Mouse (Mus musculus) retina, postnatal 7 days (tissue): ENCODE data around the gene Ctnna2.
A peak's percentile ranks its signal among the peaks of the same experiment; 100 is the strongest.

Source experiments
- DNase-seq: peaks from one replicate; pipeline ENCODE4 v3.0.0-alpha.2; 2012; ENCODE audit warnings: low read depth, low spot score

The Ctnna2 gene

DNA sequence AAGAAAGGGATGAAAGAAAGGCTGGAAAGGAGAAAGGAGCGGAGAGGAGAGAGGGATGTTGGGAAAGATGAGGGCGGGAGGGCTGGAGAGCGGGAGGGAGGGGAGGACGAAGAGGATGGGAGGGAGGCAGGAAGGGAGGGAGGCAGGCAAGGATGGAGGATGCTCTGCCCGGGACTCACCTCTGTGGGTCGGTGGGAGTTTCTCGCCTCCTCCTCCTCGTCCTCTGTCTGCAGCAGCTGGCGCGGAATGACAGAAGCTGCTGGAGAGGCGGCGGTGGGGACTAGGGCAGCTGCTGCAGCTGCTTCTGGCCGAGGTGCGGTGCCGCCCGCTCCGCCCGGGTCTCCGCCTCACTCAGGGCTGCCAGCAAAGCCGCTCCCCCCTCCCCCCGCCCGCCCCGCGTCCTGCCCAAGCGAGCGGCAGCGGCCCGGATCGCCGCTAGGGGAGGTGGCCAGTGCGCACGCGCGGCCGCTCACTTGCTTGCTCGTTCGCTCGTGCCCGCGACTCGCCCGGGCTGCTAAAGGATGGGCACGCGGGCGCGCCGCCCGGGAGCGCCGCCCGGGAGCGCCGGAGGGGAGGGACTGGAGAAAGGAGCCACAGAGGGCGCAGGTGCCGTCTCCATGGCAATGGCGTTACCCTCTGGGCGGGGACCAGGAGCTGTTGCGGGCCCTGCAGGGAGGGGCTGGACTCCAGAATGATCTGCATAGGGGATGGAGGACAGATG lies at the start of gene Ctnna2:
Gene Ctnna2 (minus strand): TSS at position 459 of the 721 bp plus-strand sequence.
- DNase-seq, result peak; percentile 95

DNA sequence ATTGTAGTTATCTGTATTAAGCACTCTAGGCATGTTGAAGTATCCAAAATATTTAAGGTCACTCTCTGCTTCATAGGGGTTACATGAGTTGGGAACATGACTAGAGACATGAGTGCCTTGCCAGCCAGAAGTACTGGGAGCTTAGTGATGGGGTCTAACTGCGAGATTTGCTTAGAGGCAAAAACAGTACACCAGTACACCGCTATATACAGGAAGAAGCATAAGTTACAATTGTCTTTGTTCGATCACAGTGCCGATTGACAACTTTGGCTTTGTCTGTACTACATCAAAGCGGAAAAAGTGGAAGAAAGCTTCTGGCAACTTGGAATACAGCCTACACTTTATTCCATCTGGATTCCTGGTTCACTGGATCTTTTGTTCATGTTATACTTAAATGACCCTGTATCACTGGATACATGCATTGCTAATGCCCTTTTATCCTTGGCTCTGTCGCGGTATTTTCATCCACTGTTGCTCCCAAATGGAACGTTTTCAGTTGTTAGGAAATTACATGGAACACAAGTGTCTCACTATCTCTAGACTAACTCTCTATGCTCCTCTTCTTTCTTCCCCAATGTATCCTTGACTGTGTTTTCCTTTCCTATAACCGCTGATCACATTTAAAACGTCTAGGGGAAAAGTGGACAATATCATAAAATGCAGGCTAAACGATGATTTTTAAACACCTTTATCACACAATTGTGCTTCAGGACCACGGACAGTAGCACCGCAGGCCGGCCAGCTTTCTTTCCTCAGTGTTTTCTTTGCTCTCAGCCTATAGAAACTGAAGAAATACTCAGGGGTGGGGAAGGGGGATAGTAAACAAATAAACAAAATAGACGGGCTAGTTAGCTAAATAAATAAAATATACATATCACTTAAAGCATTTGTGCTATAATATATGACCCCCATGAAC lies 896 bp upstream of the Ctnna2 start:
- DNase-seq, result no peak

DNA sequence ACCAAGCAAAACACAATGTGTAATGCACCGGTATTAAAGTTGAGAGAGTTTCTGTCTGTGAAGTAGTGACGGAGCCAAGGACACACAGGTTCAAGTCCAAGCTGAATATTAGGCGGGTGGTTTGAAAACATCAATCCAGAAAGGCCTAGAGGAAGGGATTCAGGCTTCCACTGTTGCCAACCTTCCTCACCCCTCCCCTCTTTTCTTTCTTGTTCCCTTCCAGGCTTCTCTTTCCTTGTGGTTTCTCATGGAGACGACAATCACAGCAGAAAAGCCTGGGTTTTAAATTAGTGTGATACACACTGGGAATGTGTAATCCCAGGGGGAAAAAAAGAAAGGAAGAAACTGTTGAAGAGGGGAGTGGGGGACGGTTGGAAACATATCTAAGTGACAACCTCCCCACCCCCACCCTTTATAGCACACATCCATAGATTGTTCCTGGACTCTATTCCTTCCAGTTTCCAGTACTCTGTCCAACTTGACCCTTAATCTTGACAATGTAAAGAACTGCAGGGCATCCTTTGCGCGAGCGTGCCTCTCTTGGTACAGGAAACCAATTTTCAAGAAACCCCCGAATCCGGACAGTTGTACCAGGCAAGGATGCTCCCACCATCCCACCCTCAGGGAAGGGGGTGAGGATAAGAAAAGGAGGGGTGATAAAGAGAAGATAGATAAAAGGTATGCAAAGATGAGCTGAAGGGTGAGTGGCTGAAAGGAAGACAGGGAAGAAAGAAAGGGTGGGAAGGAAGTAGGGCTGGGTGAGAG lies 841 bp downstream of the Ctnna2 start:
- DNase-seq, result no peak

DNA sequence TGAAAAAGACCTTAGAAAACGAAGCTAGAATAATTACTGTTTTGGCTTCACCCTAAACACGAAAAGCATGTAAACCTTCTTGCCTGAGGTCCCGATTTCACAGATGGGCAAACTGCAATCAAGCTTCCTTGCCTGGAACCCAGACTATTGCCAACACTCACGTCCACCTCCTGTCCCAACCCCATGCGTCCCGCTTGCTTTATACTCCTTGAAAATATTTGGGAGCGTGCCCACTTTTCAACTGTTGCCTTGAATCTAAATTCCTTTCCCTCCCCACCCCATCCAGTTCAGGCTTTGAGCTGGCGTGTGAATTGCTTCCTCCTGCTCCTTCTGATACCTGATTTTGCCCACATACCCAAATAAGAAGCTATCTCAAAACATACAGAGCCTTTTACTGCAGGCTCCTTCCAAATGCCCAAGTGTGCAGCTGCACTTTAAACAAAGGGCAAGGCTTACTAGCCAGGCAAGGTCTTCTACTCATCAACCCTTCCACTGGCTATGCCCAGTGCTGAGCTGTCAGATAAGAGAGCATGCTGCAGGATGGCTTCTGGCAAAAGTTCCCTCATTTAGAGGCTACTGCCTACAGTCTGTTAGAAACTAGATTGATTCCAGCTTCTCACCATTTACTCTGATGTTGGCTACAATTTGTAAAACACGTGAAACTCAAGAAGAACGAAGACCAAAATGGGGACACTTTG lies 8.8 kb downstream of the Ctnna2 start:
- DNase-seq, result no peak

DNA sequence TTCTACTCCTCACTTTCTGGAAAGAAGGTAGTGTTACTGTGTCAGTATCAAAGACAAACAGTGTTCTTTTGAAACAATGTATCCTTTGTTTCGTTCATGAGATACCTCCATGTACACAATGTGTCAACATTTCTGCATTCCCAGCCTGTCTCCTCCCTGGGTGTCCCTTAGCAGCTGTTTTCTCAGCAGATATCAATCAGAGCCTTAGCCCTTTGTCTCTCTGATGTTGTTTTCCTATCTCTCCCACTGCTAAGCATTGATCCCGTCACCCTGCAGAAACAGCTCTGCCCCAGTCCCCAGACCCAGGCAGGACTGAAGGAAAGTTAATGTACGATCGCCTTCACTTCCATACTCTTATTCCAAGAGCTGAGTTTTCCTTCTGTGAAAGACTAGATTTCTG lies 9.7 kb downstream of the Ctnna2 start:
- no peak for DNase-seq

DNA sequence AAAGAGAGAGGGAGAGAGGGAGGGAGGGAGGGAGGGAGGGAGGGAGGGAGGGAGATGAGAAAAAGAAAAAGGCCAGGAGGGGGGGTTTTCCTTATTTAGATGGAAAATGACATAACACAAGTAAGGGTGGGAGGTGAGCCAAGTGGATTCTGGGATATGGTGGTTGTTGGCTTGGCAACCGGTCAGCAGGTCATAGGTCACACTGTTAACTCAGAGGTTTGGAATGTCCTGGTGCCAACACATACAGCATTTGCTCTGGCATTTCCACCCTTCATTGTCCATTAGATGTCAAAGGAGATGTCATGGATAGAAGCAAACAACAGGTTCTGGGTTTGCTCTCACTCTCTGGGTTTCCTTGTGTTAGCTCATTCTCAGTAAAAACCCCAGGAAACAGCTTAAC lies 17.5 kb downstream of the Ctnna2 start:
- no peak for DNase-seq

DNA sequence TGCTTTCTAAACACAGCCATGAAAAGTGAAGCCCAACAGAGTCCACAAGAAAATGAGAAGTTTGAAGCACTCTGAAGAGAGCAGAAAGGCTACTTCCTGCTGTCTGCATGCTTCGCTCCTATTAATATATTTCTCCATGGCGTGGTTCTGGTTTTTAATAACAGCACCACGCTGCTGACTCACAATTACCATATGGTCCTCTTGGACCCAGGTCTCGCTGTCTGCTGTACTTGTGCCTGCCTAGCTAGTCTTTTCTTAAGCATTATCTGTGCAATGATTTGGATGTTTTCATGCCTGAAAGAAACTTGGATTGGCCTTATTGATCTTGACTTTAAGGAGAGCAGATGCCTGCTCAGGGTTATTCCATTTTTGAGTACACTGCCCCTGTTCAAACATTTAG lies 28.2 kb downstream of the Ctnna2 start:
- no peak for DNase-seq

DNA sequence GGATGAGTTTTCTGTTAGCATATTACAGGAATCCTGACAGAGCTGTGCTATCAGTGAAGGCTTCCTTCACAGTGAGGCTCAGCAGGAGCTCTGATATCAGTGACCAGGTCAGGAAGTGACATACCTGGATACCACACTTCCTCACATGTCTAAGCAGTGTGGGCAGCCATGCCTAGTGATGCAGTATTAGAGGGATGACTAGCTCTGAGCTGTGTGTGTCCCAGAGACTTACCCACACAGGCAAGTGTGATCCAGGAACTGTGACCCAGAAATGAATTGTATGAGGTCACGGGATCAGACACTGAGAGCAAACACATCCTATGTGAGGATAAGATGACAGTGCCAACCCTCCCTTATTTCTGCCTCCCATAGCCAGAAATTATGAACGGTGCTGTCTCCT lies 28.8 kb downstream of the Ctnna2 start:
- no peak for DNase-seq

DNA sequence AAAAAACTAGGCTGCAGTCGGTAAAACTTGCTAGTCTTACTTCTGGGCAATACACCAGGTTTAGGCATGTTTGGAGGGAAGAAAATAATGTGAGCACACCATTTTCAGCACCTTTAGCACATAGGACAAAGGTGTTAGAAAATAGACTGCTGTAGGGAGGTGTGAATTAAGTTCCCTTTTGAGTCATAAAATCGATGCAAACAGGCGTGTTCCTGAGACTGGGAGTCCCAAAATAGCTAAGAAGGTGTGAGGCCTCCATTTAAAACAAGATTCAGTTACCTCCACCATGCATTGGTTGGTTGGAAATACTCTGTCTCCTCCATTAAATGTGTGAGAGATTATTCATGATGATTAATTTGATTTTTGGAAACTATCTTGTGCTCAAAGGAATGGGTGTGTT lies 50.1 kb downstream of the Ctnna2 start:
- no peak for DNase-seq

DNA sequence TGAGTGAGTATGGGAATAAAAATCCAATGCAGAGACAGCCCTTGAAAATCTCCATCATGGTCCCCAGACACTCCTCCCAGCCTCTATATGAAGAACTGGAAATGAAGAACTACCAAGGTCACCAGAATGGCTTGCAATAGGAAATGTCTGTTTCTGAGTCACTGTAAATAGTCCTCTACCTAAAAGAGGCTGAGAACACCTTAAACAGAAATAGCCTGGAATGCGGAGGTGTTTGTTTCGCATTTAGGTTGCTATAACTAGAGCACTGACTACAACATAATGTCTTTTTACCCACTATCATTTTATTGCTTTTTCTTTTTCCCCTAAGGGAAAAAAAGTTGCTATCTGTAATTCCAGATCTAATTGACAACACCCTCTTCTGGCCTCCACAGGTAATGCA lies 106.3 kb downstream of the Ctnna2 start:
- no peak for DNase-seq

DNA sequence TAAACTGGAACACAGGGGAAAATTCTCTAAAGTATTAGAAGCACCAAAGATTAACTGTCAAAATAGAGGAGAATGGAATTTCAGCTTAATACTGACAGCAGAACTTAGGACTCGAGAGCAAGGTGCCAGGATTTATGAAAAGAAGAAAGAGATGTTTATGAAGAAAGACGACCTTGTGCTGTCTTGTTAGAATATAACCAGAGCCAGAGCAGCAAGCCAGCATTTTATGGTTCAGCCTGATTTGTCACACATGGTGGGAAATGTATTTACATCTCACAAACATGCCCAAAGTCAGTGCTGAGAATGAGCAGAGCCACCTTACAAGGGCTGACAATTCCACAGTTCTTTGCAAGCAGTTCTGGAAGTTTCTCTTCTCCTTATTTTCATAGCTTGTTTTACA lies 110.2 kb downstream of the Ctnna2 start:
- no peak for DNase-seq

DNA sequence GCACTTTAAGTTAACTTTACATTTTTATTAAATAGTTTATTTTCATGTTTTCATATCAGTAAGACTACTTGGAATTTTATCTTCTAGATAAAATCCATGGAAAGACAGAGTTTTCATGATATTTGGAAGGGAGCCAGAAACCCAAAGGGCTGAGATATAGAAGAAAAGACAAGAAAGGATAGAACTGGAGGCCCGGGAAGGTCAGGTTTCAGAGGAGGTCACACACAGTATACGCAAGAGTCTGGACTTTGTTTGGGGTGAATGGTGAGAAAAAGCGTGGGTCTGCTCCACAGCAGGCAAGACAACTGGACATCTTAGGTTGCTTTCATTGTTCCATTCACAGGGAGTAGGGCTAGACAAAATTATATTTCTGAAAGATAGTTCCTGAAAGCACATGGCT lies 111.4 kb downstream of the Ctnna2 start:
- DNase-seq, result no peak

DNA sequence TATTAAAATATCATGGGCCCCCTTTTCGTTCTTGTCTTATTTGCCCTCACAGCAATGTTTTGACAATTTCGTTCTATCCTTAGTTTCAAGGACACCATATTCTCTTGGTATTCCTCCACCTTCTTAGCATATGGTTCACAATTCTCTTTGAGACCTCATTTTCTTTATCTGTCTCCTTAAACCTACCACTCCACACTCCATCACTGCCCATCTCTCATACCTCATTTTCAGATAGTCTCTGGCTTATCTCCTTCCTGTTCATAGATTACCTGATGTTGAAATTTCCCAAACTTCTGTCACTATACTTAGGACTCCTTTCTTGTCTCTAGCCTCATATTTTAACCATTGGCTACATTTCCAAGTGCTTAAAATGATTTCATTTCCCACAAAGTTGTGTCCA lies 116.1 kb downstream of the Ctnna2 start:
- DNase-seq, result no peak

DNA sequence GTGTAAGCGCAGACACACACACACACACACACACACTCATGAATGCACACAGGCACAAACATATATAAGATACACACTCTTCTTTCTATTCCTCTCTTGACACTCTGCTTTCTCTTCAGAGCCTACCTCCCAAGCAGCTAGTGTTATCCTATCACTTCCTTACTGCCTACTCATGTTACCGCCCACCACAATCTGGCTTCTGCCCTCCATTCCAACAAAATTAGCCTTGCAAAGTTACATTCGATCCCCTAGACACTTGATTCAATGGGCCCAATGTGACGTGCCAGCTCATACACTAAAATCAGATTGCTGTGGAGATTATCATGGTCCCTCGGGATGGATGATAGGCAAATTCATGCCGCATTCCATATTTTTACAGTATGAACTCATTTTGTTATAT lies 116.7 kb downstream of the Ctnna2 start:
- DNase-seq, result no peak

DNA sequence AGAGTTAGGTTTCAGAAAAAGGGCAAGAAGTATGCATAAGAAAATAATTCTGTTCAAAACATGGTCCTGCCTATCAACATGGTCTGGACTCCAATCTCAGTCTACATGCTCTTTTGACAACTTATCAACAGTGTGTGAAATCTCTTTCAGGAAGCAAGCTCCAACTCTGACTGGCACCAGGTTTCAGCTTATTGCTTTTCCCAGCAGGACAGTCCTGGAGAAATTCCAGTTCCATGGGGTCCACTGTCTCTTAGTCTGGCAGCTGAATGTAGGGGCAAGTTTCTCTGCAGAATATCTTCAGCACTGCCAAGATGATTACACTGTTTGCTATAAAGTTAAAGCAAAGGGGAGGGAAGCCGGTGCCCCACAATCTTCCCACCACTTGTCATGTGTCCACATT lies 130.1 kb downstream of the Ctnna2 start:
- no peak for DNase-seq

DNA sequence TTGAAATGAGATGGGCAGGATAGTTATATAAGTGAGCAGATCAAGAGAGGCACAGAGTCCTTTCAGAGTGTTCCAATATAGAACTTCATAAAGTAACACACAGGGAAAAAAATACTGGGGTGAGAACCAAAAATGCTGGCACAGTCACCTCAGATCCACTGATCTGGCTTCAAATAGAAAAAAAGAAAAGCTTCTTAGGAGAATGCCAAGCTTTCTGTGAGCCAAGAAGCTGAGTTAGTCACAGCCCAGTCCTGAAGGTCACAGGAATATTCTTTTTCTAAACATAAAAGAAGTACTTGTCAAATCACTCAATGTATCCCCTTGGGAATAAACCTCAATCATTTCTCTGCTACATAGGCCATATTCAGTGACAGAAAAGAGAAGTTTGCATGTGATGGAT lies 130.7 kb downstream of the Ctnna2 start:
- DNase-seq, result no peak

DNA sequence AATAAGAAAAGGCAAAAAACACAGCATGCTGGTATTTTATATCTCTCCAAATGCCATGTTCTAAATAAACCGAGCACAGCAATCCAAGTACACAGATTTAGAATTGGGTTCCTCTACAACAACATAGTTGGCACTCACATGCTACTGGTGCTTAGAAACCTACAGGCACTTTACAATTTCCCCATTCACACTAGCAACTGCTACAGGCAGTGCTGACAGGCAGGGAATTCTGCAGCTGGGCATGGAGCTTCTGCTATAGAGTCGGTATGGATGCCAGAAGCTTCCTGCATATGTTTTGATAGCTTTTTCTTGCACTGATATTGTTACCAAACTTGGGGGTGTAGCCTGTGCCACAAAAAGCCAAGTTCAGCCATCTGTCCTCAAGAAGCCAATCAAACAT lies 131.8 kb downstream of the Ctnna2 start:
- DNase-seq, result no peak

DNA sequence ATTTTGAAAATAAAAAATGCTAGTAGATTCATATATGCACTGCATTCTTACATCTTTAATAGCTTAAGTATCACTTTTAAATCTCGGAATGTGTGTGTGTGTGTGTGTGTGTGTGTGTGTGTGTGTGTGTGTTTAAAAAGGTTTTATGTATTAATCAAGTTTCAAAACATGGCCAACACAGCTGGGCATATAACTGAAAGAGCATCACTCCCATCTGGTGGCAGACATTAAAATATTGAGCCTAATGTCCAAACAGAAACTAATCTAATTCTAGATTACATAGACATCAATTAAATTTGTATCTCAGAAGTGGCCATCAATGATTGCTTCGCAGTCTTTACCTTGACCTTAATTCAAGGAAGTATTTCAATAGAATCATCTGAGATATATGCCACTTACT lies 140.4 kb downstream of the Ctnna2 start:
- DNase-seq, result no peak

DNA sequence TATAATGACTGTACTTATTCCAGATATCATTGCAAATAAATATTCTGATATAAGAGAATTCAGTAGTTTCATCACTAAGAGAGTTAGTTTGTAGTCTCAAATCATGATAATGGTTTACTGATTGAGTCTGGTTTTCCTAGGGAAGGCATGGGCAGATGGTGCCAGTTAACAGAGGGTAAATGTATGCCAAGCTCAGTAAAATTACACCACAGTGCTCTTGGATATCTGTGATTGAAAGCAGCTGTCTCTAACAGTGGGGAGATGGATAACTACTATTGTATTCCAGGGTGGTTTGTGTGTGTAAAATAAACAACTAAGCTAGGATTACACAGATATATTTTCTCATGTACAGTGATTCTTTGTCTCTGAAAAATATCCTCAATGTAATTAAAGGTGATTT lies 140.8 kb downstream of the Ctnna2 start:
- DNase-seq, result no peak

DNA sequence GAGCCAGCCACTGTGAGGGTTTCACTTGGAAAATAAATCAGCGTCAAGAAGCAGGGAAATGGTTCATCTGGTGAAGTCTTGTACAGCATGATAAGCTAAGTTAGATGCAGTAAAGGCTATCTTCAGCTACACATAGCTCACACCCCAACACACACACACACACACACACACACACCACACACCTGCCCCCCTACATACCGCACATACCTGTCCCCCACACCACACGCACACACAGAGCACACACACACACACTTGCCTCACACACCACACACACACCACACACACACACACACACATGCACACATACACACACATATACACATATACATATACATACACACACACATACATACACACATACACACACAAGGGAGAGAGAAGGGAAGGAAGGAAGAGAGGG lies 142.0 kb downstream of the Ctnna2 start:
- no peak for DNase-seq

DNA sequence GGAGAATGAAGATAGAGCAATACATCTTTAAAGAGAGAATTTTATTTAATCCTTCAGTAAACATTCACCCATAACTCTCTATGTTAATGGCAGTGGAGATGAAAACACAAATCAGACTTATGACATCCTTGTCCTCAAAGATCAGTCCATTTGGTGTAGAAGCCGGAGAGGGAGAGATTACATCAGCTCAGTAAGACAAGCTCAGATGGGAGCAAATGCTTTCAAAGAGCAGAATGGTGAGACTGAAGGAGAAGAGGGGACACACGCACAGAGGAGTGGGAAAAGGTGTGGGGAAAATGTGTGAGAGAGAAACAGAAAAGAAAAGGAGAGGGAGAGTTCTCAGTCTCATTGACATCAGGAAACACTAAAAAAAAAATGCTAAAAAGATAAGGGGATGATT lies 144.8 kb downstream of the Ctnna2 start:
- DNase-seq, result no peak

DNA sequence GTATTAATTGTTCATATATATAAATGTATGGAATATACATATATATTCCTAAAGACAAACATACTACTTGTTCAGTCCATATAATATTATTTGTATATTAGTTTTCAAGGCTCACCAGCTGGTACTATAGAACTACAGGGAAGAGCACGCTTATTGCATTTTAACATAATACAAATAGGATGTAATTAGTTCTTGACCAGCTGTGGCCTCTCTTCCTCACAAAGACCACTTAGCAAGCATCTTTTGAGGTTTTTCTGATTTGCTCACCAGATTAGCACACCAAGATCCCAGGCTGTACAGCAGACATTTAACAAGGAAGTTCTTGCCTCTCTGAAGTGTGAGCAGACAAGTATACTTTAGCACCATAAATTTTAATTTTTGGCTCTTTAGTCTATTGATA lies 152.0 kb downstream of the Ctnna2 start:
- no peak for DNase-seq
